Mouse (Mus musculus): ENCODE results near the gene Sgta. TPM values are rescaled to one million over a fixed set of nuclear protein-coding genes. Genes with fewer than 3 reads are reported as not detected.

The Sgta gene
- 45.0 and 50.4 TPM in 2 replicates for polyA plus RNA-seq (2012; rRNA removed)

GRCm38 (mm10) chr10:81059603-81060543 is at the start of gene Sgta:
TSS of gene Sgta (minus strand) at chr10:81060181.

DNA sequence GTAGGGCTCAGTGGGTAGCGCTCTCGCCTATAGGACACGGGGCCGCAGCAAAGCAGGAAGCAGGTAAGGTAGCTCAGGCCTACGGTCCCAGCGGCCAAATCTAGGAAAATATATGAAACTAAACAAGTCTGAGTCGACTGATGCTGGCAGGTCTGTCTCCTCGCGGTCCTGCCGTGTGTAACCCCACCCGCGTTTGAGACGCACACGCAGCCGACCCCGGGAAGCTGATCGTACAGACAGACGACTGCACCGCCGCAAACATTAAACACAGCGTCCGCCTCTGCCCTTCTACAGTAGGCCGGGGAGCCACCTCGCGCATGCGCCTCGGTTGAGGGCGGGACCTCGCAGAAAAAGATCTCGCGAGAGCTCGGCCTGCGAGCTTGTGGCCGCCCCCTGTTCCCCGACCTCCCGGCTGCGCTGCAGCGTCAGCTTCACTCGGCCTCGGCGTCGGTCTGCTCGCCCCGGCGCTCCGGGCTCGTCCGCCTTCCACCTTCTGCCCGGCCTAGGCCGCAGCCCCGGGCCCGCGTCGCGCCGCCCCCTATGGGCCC is 45.7 kb upstream of the Sgta start, which contains the start of gene Map2k2:
Gene Map2k2, plus strand, starts transcription at position 351 of the 548 bp plus-strand sequence.

DNA sequence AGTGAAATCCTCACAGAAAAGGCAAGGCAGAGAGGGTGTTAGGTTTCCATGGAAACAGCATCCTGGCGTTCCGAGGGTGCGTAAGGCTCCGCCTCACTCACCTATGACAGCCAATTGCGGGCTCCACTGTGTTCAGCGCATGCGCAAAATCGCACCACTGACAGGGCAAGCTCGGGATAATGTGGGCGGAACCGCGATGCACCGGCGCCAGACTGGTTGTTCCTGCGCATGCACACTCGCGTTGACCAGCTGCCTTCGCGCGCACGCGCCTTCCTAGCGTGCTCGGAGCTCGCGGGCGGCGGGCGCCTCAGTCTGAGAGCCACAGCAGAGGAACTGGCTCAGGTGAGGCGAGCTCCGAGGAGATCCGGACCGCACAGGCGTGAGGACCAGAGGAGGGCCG is 9.9 kb upstream of the Sgta start, which contains the start of gene Thop1:
Gene Thop1, plus strand, starts transcription at position 200 of the 400 bp plus-strand sequence.

DNA sequence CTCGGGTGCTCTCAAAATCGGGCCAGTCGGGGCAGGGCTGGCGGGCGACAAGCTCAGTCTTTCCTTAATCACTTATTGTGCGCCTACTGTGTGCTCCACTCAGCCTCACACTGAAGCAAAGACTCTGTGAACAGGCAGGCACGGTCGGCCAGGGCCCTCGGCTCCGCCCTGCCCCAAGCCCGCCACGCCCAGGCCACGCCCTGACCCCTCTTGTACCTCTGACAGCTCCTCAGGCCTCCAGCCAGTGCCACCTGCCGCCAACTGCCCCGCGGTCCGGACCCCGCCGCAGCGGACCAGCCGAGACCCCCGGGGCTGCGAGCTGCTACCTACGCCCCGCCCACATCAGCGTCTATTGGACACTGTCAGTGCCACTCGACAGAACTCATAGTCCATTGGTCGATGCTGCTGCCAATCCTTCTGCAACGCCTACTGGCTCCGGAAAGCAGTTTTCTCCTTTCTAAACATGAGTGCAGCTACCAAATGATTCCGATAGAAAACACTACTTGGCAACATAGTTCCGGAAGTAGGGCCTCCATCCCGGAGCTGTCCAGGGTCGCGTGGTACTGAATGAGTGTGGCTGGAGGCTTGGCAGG is 22.9 kb downstream of the Sgta start, which contains the start of gene Slc39a3:
Gene Slc39a3, minus strand, starts transcription at position 439 of the 593 bp plus-strand sequence.

DNA sequence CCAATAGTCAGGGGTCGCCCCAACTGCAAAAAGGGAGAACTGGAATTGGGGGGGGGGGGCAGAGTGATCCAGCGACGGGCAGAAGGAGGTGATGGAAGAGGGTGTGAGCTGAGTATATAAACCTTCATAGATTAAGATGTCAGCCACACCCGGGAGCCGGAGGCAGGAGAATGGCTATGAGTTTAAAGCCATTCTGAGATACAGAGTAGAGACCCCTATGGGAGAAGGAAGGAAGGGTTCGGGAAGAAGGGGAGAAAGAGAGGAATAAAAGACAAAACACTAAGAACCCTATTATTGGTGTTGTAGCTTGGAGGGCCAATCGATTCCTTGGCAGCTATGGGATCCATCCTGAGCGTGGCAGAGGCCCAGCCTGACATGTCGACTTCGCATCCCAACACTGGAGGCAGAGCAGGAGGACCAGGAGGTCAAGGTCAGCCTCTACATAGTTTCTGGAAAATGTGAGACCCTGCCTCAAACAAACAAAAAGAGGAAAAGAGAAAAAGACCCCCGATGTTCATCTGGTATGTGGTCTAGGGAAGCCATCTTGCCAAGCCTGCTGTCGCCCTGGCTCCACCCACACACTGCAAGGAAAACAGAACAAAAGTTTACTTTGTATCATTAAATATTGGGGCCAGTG is 34.2 kb downstream of the Sgta start, which contains the start of gene Diras1:
Gene Diras1, minus strand, starts transcription at position 24 of the 637 bp plus-strand sequence.

DNA sequence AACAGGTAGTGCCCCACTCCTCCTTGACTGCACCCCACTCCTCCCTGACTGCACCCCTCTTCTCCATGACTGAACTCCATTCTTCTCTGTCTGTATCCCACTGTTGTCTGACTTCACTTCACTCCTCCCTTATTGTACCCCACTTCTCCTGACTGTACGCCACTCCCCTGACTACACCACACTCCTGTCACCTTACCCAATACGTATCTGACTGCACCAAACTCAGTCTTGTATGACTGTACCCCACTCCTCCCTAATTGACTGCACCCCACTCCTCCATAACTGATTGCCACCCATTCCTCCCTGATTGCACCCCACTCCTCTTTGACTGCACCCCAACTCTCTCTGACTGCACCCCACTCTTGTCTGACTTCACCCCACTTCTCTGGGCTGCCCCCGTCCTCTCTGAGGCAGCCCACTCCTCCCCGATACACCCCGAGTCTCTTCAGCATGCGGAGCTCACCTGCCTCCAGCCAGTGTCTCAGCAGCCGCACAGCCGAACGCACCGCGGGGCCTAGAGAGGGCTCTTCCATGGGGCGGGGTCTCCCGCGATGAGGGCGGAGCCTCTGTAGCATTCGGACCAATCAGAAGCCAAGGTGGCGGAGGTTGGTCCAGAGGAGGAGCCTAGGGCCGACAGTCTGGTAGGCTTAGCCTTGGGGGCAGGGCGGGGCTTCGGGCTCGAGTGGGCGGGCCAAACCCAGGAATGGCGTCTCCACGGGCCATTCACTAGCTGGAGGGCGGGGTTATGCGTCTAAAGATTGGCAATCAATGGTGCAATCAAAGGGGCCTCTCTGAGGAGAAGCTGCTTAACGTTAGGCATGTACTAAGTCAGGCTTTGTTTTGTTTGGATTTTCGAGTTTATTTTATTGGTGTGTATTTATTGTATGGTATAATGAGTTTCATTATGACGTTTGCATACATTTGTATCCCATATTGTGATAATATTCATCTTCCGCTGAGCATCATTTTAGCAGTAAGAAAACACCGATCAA is 45.3 kb downstream of the Sgta start, which contains the start of gene Gng7:
Gene Gng7, minus strand, starts transcription at position 553 of the 992 bp plus-strand sequence.

Other genes starting within 250 kb of the Sgta start
- 0.06 and 0.07 TPM in 2 replicates for gene Jsrp1, start 246.7 kb downstream of the Sgta start, polyA plus RNA-seq (2012; rRNA removed)
- gene Oaz1, start 233.5 kb downstream of the Sgta start, polyA plus RNA-seq (2012; rRNA removed) = 573 TPM in 2 replicates
- 0.01 TPM in 1 of 2 replicates, not detected in the other for gene Lingo3, start 216.1 kb downstream of the Sgta start, polyA plus RNA-seq (2012; rRNA removed)
- gene Lsm7, start 205.0 kb downstream of the Sgta start, polyA plus RNA-seq (2012; rRNA removed) = 121 and 137 TPM in 2 replicates
- 32.6 and 37.7 TPM in 2 replicates for gene Sppl2b, start 204.9 kb downstream of the Sgta start, polyA plus RNA-seq (2012; rRNA removed)
- gene Tmprss9, start 188.3 kb downstream of the Sgta start, polyA plus RNA-seq (2012; rRNA removed) = 0.05 and 0.07 TPM in 2 replicates
- 94.0 and 114 TPM in 2 replicates for gene Timm13, start 159.2 kb downstream of the Sgta start, polyA plus RNA-seq (2012; rRNA removed)
- 8.0 and 9.1 TPM in 2 replicates for gene Lmnb2, start 141.9 kb downstream of the Sgta start, polyA plus RNA-seq (2012; rRNA removed)
- gene Gadd45b, start 130.1 kb downstream of the Sgta start, polyA plus RNA-seq (2012; rRNA removed) = 15.7 and 16.8 TPM in 2 replicates
- gene Gng7, start 45.2 kb downstream of the Sgta start, polyA plus RNA-seq (2012; rRNA removed) = 0.41 and 0.48 TPM in 2 replicates
- gene Diras1, start 34.5 kb downstream of the Sgta start, polyA plus RNA-seq (2012; rRNA removed) = 0.01 TPM in 1 of 2 replicates, not detected in the other
- gene Slc39a3, start 22.8 kb downstream of the Sgta start, polyA plus RNA-seq (2012; rRNA removed) = 4.0 and 4.1 TPM in 2 replicates
- 12.0 and 13.2 TPM in 2 replicates for gene Thop1, start 9.9 kb upstream of the Sgta start, polyA plus RNA-seq (2012; rRNA removed)
- 78.1 and 87.6 TPM in 2 replicates for gene Creb3l3, start 38.7 kb upstream of the Sgta start, polyA plus RNA-seq (2012; rRNA removed)
- gene Map2k2, start 45.7 kb upstream of the Sgta start, polyA plus RNA-seq (2012; rRNA removed) = 48.8 and 50.9 TPM in 2 replicates
- 8.5 and 8.6 TPM in 2 replicates for gene Zbtb7a, start 75.0 kb upstream of the Sgta start, polyA plus RNA-seq (2012; rRNA removed)
- gene Pias4, start 107.7 kb upstream of the Sgta start, polyA plus RNA-seq (2012; rRNA removed) = 10.3 and 12.9 TPM in 2 replicates
- 583 and 691 TPM in 2 replicates for gene Eef2, start 116.5 kb upstream of the Sgta start, polyA plus RNA-seq (2012; rRNA removed)
- gene Dapk3, start 122.8 kb upstream of the Sgta start, polyA plus RNA-seq (2012; rRNA removed) = 16.9 and 18.2 TPM in 2 replicates
- gene 4930442H23Rik, start 123.7 kb upstream of the Sgta start, polyA plus RNA-seq (2012; rRNA removed) = not detected in 2 replicates
- gene Nmrk2, start 141.9 kb upstream of the Sgta start, polyA plus RNA-seq (2012; rRNA removed) = not detected in 2 replicates
- 0.01 TPM in 1 of 2 replicates, not detected in the other for gene Atcay, start 170.7 kb upstream of the Sgta start, polyA plus RNA-seq (2012; rRNA removed)
- gene Zfr2, start 173.0 kb upstream of the Sgta start, polyA plus RNA-seq (2012; rRNA removed) = 1.9 and 2.1 TPM in 2 replicates
- gene Matk, start 192.8 kb upstream of the Sgta start, polyA plus RNA-seq (2012; rRNA removed) = 1.4 and 1.9 TPM in 2 replicates
- gene Mrpl54, start 206.8 kb upstream of the Sgta start, polyA plus RNA-seq (2012; rRNA removed) = 44.6 and 45.1 TPM in 2 replicates
- gene Apba3, start 206.8 kb upstream of the Sgta start, polyA plus RNA-seq (2012; rRNA removed) = 23.2 and 24.9 TPM in 2 replicates
- gene Tjp3, start 231.4 kb upstream of the Sgta start, polyA plus RNA-seq (2012; rRNA removed) = 0.88 and 1.1 TPM in 2 replicates
- 10.3 and 11.9 TPM in 2 replicates for gene Pip5k1c, start 232.8 kb upstream of the Sgta start, polyA plus RNA-seq (2012; rRNA removed)